8 mouse cellular contexts compared by ENCODE assay signal in the genomic region with DNA sequence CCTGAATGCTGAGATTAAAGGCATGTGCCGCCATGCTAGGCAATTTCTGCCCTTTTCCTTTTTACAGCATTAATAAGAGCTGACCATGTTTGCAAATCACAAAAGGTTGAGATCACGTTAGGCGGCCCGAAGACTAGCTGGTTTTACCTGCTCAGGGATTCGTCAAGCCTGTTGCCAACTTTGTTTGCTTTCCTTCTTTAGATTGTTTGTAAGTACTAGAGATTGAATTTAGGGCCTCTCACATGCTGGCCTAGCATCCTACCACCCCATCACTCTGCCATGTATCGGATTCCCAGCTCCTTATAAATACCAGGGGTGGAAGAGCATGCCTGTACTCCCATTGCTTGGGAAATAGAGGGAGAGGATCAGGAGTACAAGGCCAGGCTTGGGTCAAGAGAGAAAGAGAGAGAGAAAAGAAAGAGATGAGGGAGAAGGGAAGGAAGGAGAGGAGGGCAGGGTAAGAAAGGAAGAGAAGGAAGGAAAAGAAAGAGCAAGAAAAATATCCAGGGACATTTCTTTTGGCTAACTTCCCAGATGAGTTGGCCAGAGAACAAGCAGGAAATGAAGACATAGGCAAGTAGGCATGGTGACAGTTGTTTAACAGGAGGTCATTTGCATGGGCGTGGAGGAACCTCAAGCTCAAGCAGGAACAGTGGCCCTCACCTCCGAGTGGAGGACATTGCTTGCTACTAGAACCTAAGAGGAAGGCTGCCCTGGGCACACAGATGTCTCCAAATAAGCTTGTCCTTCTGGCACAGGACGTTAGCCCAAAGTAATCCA. TPM values are rescaled to one million over a fixed set of nuclear protein-coding genes. Genes with fewer than 3 reads are reported as not detected.
DNase-seq lines count a peak whose midpoint lies in the region; ATAC-seq and TF ChIP-seq lines count a peak whose summit lies in the region.

No protein-coding gene starts in this region.

- TF ChIP-seq CTCF in kidney, adult 2 months (conservative IDR thresholded peaks at IDR 0.05; ENCODE audit: insufficient read depth, insufficient read length, low read depth, low read length): no peak

- no peak overlapping the region for H3K27ac ChIP-seq in kidney, adult 2 months (ENCODE audit: insufficient read depth, low read depth, low read length)

- no peaks in the 10 kb centered on the region for H3K36me3 ChIP-seq in kidney, adult 2 months (ENCODE audit: control insufficient read depth, insufficient read depth, low read length)

- no peak overlapping the region for H3K4me3 ChIP-seq in kidney, adult 2 months (ENCODE audit: insufficient read depth, low read depth, low read length)

- no peaks in the 10 kb centered on the region for H3K27me3 ChIP-seq in kidney, adult 2 months (replicated peaks; ENCODE audit: control insufficient read depth, insufficient read depth, low read length)

- H3K4me1 ChIP-seq in kidney, adult 2 months (ENCODE audit: control insufficient read depth, insufficient read depth, low read length): 0 out of 2 replicates have a peak, but pooled peaks cover 4% of the 10 kb centered on the region

- ATAC-seq in megakaryocyte, adult 5-6 weeks (ENCODE audit: poor library complexity, severe bottlenecking): peak; percentile 68

- WGBS in kidney, adult 2 months: 71% methylated on average over 9 of the region's 9 CpGs

- peak; percentile 48 for DNase-seq in kidney, adult 2 months
- DNase-seq in kidney, adult 18-20 months: no peak
- peak; percentile 89 for DNase-seq in adipocyte (ENCODE audit: low spot score)
- peak; percentile 14 for DNase-seq in heart, postnatal 4 days
- DNase-seq in thymus, adult 18-20 months: no peak
- DNase-seq in thymus, postnatal 25 days: no peak
- no peak for DNase-seq in testis, postnatal 14 days (ENCODE audit: low spot score)

- no peak for TF ChIP-seq POLR2A in kidney, adult 2 months (IDR thresholded peaks at IDR 0.05; ENCODE audit: low read depth, low read length)

RNA-seq across cellular contexts. Expression of a gene that starts 32.8 kb away (rescaled TPM):
- polyA plus RNA-seq in kidney, adult 2 months (2012; rRNA removed): 4.7 TPM in 2 replicates
- 10 to 100 TPM; 18.9 to 22.7 TPM for total RNA-seq in heart, postnatal 4 days (2021)
- 6.7 and 7.5 TPM in 2 replicates for total RNA-seq in megakaryocyte, adult 5-6 weeks (2015)
- total RNA-seq in megakaryocyte, adult 5-6 weeks (2017): 5.6 and 6.9 TPM in 2 replicates

RNA-seq across cellular contexts. Expression of a gene that starts 47.6 kb away (rescaled TPM):
- 1.3 and 1.7 TPM in 2 replicates for polyA plus RNA-seq in kidney, adult 2 months (2012; rRNA removed)
- total RNA-seq in heart, postnatal 4 days (2021): 10 to 100 TPM; 11.5 to 13.6 TPM
- total RNA-seq in megakaryocyte, adult 5-6 weeks (2015): 0.18 and 0.22 TPM in 2 replicates
- 0.08 and 0.44 TPM in 2 replicates for total RNA-seq in megakaryocyte, adult 5-6 weeks (2017)

Comparison
In these comparisons a context has a peak if more than half of its experiments do, and no peak if none do; other contexts are left out.
1. DNase-seq: peak in kidney, adult 2 months (single experiment), adipocyte (single experiment) and heart, postnatal 4 days (single experiment); none in kidney, adult 18-20 months (single experiment), thymus, adult 18-20 months (0 of 2), thymus, postnatal 25 days (single experiment) and testis, postnatal 14 days (single experiment).
2. RNA of a gene that starts 47.6 kb away (total RNA-seq): 11.5 to 13.6 TPM in heart, postnatal 4 days; 0.08 to 0.44 TPM in megakaryocyte, adult 5-6 weeks; every median in the first group is over 4 times any median in the second.